In genomic region chr7:101896104-101897066, GRCm38 (mm10) we compare ENCODE assay signal across 8 mouse cellular contexts. TPM values are rescaled to one million over a fixed set of nuclear protein-coding genes. Genes with fewer than 3 reads are reported as not detected.
A peak's percentile ranks its signal among the peaks of the same experiment; 100 is the strongest.
DNase-seq lines count a peak whose midpoint lies in the region; ATAC-seq and TF ChIP-seq lines count a peak whose summit lies in the region.

No protein-coding gene starts in this region.

- peak overlapping the region; percentile 78 for H3K4me3 ChIP-seq in bone marrow macrophage, adult 2 months (ENCODE audit: insufficient read depth, low read length)
- H3K4me3 ChIP-seq in embryonic fibroblast, embryonic 13.5 days (ENCODE audit: insufficient read depth, low read length): peak overlapping the region; percentile 53
- H3K4me3 ChIP-seq in kidney, embryonic 14.5 days (ENCODE audit: low read length): peak overlapping the region; percentile 59
- H3K4me3 ChIP-seq in limb, embryonic 15.5 days: peak overlapping the region; percentile 65

- no peak for TF ChIP-seq CTCF in bone marrow macrophage, adult 2 months (IDR thresholded peaks at IDR 0.05; ENCODE audit: low read depth, low read length)
- TF ChIP-seq CTCF in embryonic fibroblast, embryonic 13.5 days (IDR thresholded peaks at IDR 0.05; ENCODE audit: borderline replicate concordance, insufficient read depth, low read length): no peak

- H3K9me3 ChIP-seq in kidney, embryonic 14.5 days (ENCODE audit: control insufficient read depth, low read length): no peaks in the 10 kb centered on the region
- no peaks in the 10 kb centered on the region for H3K9me3 ChIP-seq in limb, embryonic 15.5 days

- peak; percentile 98 for ATAC-seq in kidney, embryonic 14.5 days (ENCODE audit: low FRiP score, low TSS enrichment)
- ATAC-seq in limb, embryonic 15.5 days (ENCODE audit: insufficient number of reproducible peaks, low FRiP score, low TSS enrichment, low read depth): peak; percentile 99

- H3K27ac ChIP-seq in bone marrow macrophage, adult 2 months (ENCODE audit: insufficient read depth, low read depth, low read length): peak overlapping the region; percentile 93
- H3K27ac ChIP-seq in embryonic fibroblast, embryonic 13.5 days (ENCODE audit: insufficient read depth, low read length): peak overlapping the region; percentile 84
- H3K27ac ChIP-seq in kidney, embryonic 14.5 days (ENCODE audit: low read depth, low read length): peak overlapping the region; percentile 83
- peak overlapping the region; percentile 96 for H3K27ac ChIP-seq in limb, embryonic 15.5 days

- peak overlapping the region; percentile 47 for H3K4me2 ChIP-seq in kidney, embryonic 14.5 days (replicated peaks; ENCODE audit: low read depth, low read length)
- peak overlapping the region; percentile 49 for H3K4me2 ChIP-seq in limb, embryonic 15.5 days

- under 1% methylated on average over 57 of the region's 57 CpGs for WGBS in kidney, embryonic 14.5 days
- under 1% methylated on average over 57 of the region's 57 CpGs for WGBS in limb, embryonic 15.5 days

- no peak for TF ChIP-seq POLR2A in bone marrow macrophage, adult 2 months (IDR thresholded peaks at IDR 0.05; ENCODE audit: borderline replicate concordance, low read depth, low read length)
- peak; percentile 92 for TF ChIP-seq POLR2A in embryonic fibroblast, embryonic 13.5 days (IDR thresholded peaks at IDR 0.05; ENCODE audit: low read depth, low read length)

- no peaks in the 10 kb centered on the region for H3K27me3 ChIP-seq in kidney, embryonic 14.5 days (ENCODE audit: control insufficient read depth, insufficient read depth, low read length)
- H3K27me3 ChIP-seq in limb, embryonic 15.5 days: no peaks in the 10 kb centered on the region

- peak; percentile 99 for DNase-seq in A20 (ENCODE audit: low read depth, low spot score)
- peak; percentile 98 to 99 for DNase-seq in heart, adult 9 months (ENCODE audit: low spot score in 2 of 2)
- DNase-seq in monocyte, adult 2 months (ENCODE audit: low read depth in 1 of 2, low spot score in 2 of 2): peak; percentile 94 to 95
- peak; percentile 97 to 98 for DNase-seq in spleen, postnatal 36 days (ENCODE audit: low spot score in 2 of 2)

- H3K4me1 ChIP-seq in bone marrow macrophage, adult 2 months (ENCODE audit: control insufficient read depth, insufficient read depth, low read length): peaks cover 42% of the 10 kb centered on the region
- H3K4me1 ChIP-seq in embryonic fibroblast, embryonic 13.5 days (ENCODE audit: control insufficient read depth, insufficient read depth, low read length): no peaks in the 10 kb centered on the region
- H3K4me1 ChIP-seq in kidney, embryonic 14.5 days (ENCODE audit: control insufficient read depth, insufficient read depth, low read length): 0 out of 2 replicates have a peak, but pooled peaks cover 5% of the 10 kb centered on the region
- peaks cover 6% of the 10 kb centered on the region; the same call in 1 of the 2 replicates for H3K4me1 ChIP-seq in limb, embryonic 15.5 days

- peaks cover 6% of the 10 kb centered on the region; the same call in 1 of the 2 replicates for H3K36me3 ChIP-seq in kidney, embryonic 14.5 days (ENCODE audit: control insufficient read depth, insufficient read depth, low read length)
- H3K36me3 ChIP-seq in limb, embryonic 15.5 days: peaks cover 8% of the 10 kb centered on the region; the same call in 1 of the 2 replicates

- H3K9ac ChIP-seq in kidney, embryonic 14.5 days (ENCODE audit: low read depth, low read length): peak overlapping the region; percentile 44
- H3K9ac ChIP-seq in limb, embryonic 15.5 days: peak overlapping the region; percentile 31; the same call in 1 of the 2 replicates

RNA-seq across cellular contexts. Expression of gene Lamtor1, which starts 9.3 kb away (rescaled TPM):
- 205 and 219 TPM in 2 replicates for polyA plus RNA-seq in bone marrow macrophage, adult 2 months (2012; ENCODE audit: insufficient read depth, insufficient read length, missing spikeins)
- polyA plus RNA-seq in embryonic fibroblast, embryonic 13.5 days (2011; ENCODE audit: insufficient read length, low read depth, missing spikeins): 132 and 151 TPM in 2 replicates
- polyA plus RNA-seq in kidney, embryonic 14.5 days (2014; fragmentation: Nextera tagmentation; extraction: Ambion mirVana): 135 and 152 TPM in 2 replicates
- 166 and 174 TPM in 2 replicates for polyA plus RNA-seq in limb, embryonic 15.5 days (2015; fragmentation: Nextera tagmentation; extraction: Ambion mirVana)

RNA-seq across cellular contexts. Expression of gene Tomt, which starts 9.8 kb away (rescaled TPM):
- 0.29 TPM in 1 of 2 replicates, not detected in the other for polyA plus RNA-seq in bone marrow macrophage, adult 2 months (2012; ENCODE audit: insufficient read depth, insufficient read length, missing spikeins)
- polyA plus RNA-seq in embryonic fibroblast, embryonic 13.5 days (2011; ENCODE audit: insufficient read length, low read depth, missing spikeins): not detected in 2 replicates
- polyA plus RNA-seq in kidney, embryonic 14.5 days (2014; fragmentation: Nextera tagmentation; extraction: Ambion mirVana): 0.27 and 0.37 TPM in 2 replicates
- 0.23 and 0.25 TPM in 2 replicates for polyA plus RNA-seq in limb, embryonic 15.5 days (2015; fragmentation: Nextera tagmentation; extraction: Ambion mirVana)

RNA-seq across cellular contexts. Expression of gene Folr1, which starts 25.8 kb away (rescaled TPM):
- 1.6 and 1.7 TPM in 2 replicates for polyA plus RNA-seq in bone marrow macrophage, adult 2 months (2012; ENCODE audit: insufficient read depth, insufficient read length, missing spikeins)
- polyA plus RNA-seq in embryonic fibroblast, embryonic 13.5 days (2011; ENCODE audit: insufficient read length, low read depth, missing spikeins): 0.56 and 1.5 TPM in 2 replicates
- polyA plus RNA-seq in kidney, embryonic 14.5 days (2014; fragmentation: Nextera tagmentation; extraction: Ambion mirVana): 27.3 and 30.4 TPM in 2 replicates
- 0.61 and 0.65 TPM in 2 replicates for polyA plus RNA-seq in limb, embryonic 15.5 days (2015; fragmentation: Nextera tagmentation; extraction: Ambion mirVana)

RNA-seq across cellular contexts. Expression of gene Anapc15, which starts 32.9 kb away (rescaled TPM):
- polyA plus RNA-seq in bone marrow macrophage, adult 2 months (2012; ENCODE audit: insufficient read depth, insufficient read length, missing spikeins): 103 and 112 TPM in 2 replicates
- 43.2 and 47.1 TPM in 2 replicates for polyA plus RNA-seq in embryonic fibroblast, embryonic 13.5 days (2011; ENCODE audit: insufficient read length, low read depth, missing spikeins)
- 71.4 and 91.0 TPM in 2 replicates for polyA plus RNA-seq in kidney, embryonic 14.5 days (2014; fragmentation: Nextera tagmentation; extraction: Ambion mirVana)
- polyA plus RNA-seq in limb, embryonic 15.5 days (2015; fragmentation: Nextera tagmentation; extraction: Ambion mirVana): 54.5 and 56.5 TPM in 2 replicates

RNA-seq across cellular contexts. Expression of gene Lrrc51, which starts 37.3 kb away (rescaled TPM):
- polyA plus RNA-seq in bone marrow macrophage, adult 2 months (2012; ENCODE audit: insufficient read depth, insufficient read length, missing spikeins): 3.2 and 3.5 TPM in 2 replicates
- polyA plus RNA-seq in embryonic fibroblast, embryonic 13.5 days (2011; ENCODE audit: insufficient read length, low read depth, missing spikeins): 5.8 and 6.0 TPM in 2 replicates
- polyA plus RNA-seq in kidney, embryonic 14.5 days (2014; fragmentation: Nextera tagmentation; extraction: Ambion mirVana): 10.0 and 14.7 TPM in 2 replicates
- 8.8 and 11.5 TPM in 2 replicates for polyA plus RNA-seq in limb, embryonic 15.5 days (2015; fragmentation: Nextera tagmentation; extraction: Ambion mirVana)

Comparison
In these comparisons a context has a peak if more than half of its experiments do, and no peak if none do; other contexts are left out.
1. Peak in every context shown above with its lines: DNase-seq, ATAC-seq, H3K4me3 ChIP-seq and H3K27ac ChIP-seq.
2. RNA of gene Folr1, which starts 25.8 kb away (polyA plus RNA-seq): 27.3 to 30.4 TPM in kidney, embryonic 14.5 days; 1.6 to 1.7 TPM in bone marrow macrophage, adult 2 months, 0.61 to 0.65 TPM in limb, embryonic 15.5 days and 0.56 to 1.5 TPM in embryonic fibroblast, embryonic 13.5 days; every median in the first group is over 10 times any median in the second.